Mouse (Mus musculus) lung, adult 2 months (tissue): ENCODE results near the gene N4bp2l2. TPM values are rescaled to one million over a fixed set of nuclear protein-coding genes. Genes with fewer than 3 reads are reported as not detected.
"Not testable (repeated sequence)": the region's sequence is repeated elsewhere in the genome, so short reads cannot be mapped to it uniquely, and the experiment has no call there.

Experiments
- DNase-seq: peaks from one replicate; pipeline ENCODE4 v3.0.0; 2022
- H3K4me1 ChIP-seq: fragments of 200-500 bp; 2 replicates; pipeline ENCODE4 v1.6.1; 2011; ENCODE audit warnings: low read length; ENCODE audit not compliant: control insufficient read depth, insufficient read depth
- H3K4me3 ChIP-seq: fragments of 200-500 bp; replicated peaks from 2 replicates; pipeline ENCODE3; 2011; ENCODE audit warnings: low read depth, mild to moderate bottlenecking, control low read depth, low read length; ENCODE audit errors: extremely low read depth
- CTCF ChIP-seq: fragments of 200-500 bp; IDR thresholded peaks from 2 replicates; pipeline ENCODE4 v1.5.1; 2011; ENCODE audit warnings: mild to moderate bottlenecking, low read length, control low read depth; ENCODE audit not compliant: insufficient read depth
- POLR2A ChIP-seq: fragments of 200-500 bp; IDR thresholded peaks from 2 replicates; pipeline ENCODE4 v1.6.1; 2011; ENCODE audit warnings: low read depth, mild to moderate bottlenecking, control low read depth, low read length, borderline replicate concordance; ENCODE audit errors: extremely low read depth
- WGBS: fragments of 180-500 bp; shearing (Covaris S2); methylation state at CpG from one replicate; pipeline ENCODE4 v1.1.7; 2018; 5-methylcytosine and 5-hydroxymethylcytosine counted together
- polyA plus RNA-seq: library from polyadenylated mRNA; depleted of rRNA; stranded (reverse); fragments of >200 nt; gene quantifications from 2 replicates; pipeline ENCODE4 v1.2.3, GENCODE M21; 2012

The N4bp2l2 gene
- polyA plus RNA-seq, 1 experiment = 6.3 TPM

GRCm38 (mm10) chr5:150644926-150645325 is 21.1 kb downstream of the N4bp2l2 start:
- 91% methylated on average over 4 of the region's 4 CpGs for WGBS
- TF ChIP-seq CTCF = no peak
- TF ChIP-seq POLR2A = no peak
- Histone ChIP-seq H3K4me3 (no peak overlapping the region), H3K4me1 (no peaks in the 10 kb centered on the region)
- no peak for DNase-seq

GRCm38 (mm10) chr5:150643390-150643789 is 22.6 kb downstream of the N4bp2l2 start:
- not testable (repeated sequence) for H3K4me1 ChIP-seq, DNase-seq, H3K4me3 ChIP-seq
- WGBS = 96% methylated on average over 4 of the region's 4 CpGs

- DNase-seq = no peak
- Histone ChIP-seq H3K4me1 (no peaks in the 10 kb centered on the region), H3K4me3 (no peak overlapping the region)
- WGBS = 78% methylated on average over 3 of the region's 3 CpGs
- TF ChIP-seq POLR2A (no peak), CTCF (no peak)
Observed at GRCm38 (mm10) chr5:150641440-150641839, 24.5 kb downstream of the N4bp2l2 start.

- no peak for DNase-seq
- WGBS = 74% methylated on average over 2 of the region's 2 CpGs
- no peaks in the 10 kb centered on the region for H3K4me1 ChIP-seq
- H3K4me3 ChIP-seq = no peak overlapping the region
- no peak for TF ChIP-seq POLR2A
- TF ChIP-seq CTCF = no peak
Observed at GRCm38 (mm10) chr5:150629692-150630091, 36.3 kb downstream of the N4bp2l2 start.

GRCm38 (mm10) chr5:150629272-150629671 is 36.7 kb downstream of the N4bp2l2 start:
- 89% methylated on average over 1 of the region's 1 CpGs for WGBS
- no peak for DNase-seq

GRCm38 (mm10) chr5:150625528-150625927 is 40.5 kb downstream of the N4bp2l2 start:
- 66% methylated on average over 7 of the region's 7 CpGs for WGBS
- no peak overlapping the region for H3K4me3 ChIP-seq
- DNase-seq = no peak
- H3K4me1 ChIP-seq = peaks cover 2% of the 10 kb centered on the region; the same call in 1 of the 2 replicates
- no peak for TF ChIP-seq CTCF
- no peak for TF ChIP-seq POLR2A

More at GRCm38 (mm10) chr5:150629272-150629671, 36.7 kb downstream of the N4bp2l2 start:
- TF ChIP-seq POLR2A (no peak), CTCF (no peak)
- Histone ChIP-seq H3K4me3 (no peak overlapping the region), H3K4me1 (no peaks in the 10 kb centered on the region)

GRCm38 (mm10) chr5:150622792-150623191 is 43.2 kb downstream of the N4bp2l2 start:
- no peak for DNase-seq
- 5% methylated on average over 1 of the region's 1 CpGs for WGBS
- no peak overlapping the region for H3K4me3 ChIP-seq
- H3K4me1 ChIP-seq = peaks cover 2% of the 10 kb centered on the region; the same call in 1 of the 2 replicates
- TF ChIP-seq POLR2A (no peak), CTCF (no peak)

GRCm38 (mm10) chr5:150621592-150621991 is 44.4 kb downstream of the N4bp2l2 start:
- Histone ChIP-seq H3K4me3 (no peak overlapping the region), H3K4me1 (peaks cover 2% of the 10 kb centered on the region; the same call in 1 of the 2 replicates)
- TF ChIP-seq CTCF = no peak
- DNase-seq = no peak
- WGBS = 67% methylated on average over 3 of the region's 3 CpGs

- peaks cover 2% of the 10 kb centered on the region; the same call in 1 of the 2 replicates for H3K4me1 ChIP-seq
- H3K4me3 ChIP-seq = no peak overlapping the region
- TF ChIP-seq POLR2A = no peak
- no peak for TF ChIP-seq CTCF
- no peak for DNase-seq
- WGBS = 68% methylated on average over 7 of the region's 7 CpGs
Observed at GRCm38 (mm10) chr5:150620588-150621135, 45.3 kb downstream of the N4bp2l2 start.

- no peak for TF ChIP-seq CTCF
- no peak for TF ChIP-seq POLR2A
- DNase-seq = no peak
- 89% methylated on average over 10 of the region's 10 CpGs for WGBS
- H3K4me1 ChIP-seq = peaks cover 2% of the 10 kb centered on the region; the same call in 1 of the 2 replicates
- no peak overlapping the region for H3K4me3 ChIP-seq
Observed at GRCm38 (mm10) chr5:150618599-150619355, 47.2 kb downstream of the N4bp2l2 start.

- Histone ChIP-seq H3K4me3 (no peak overlapping the region), H3K4me1 (peaks cover 3% of the 10 kb centered on the region)
- DNase-seq = no peak
- 69% methylated on average over 3 of the region's 3 CpGs for WGBS
- no peak for TF ChIP-seq POLR2A
- TF ChIP-seq CTCF = no peak
Observed at GRCm38 (mm10) chr5:150616731-150617130, 49.3 kb downstream of the N4bp2l2 start.
